ENCODE assay signal across 20 mouse cellular contexts in genomic region chr7:64050826-64051401, GRCm38 (mm10).
DNase-seq lines count a peak whose midpoint lies in the region; ATAC-seq lines count a peak whose summit lies in the region.
"Had no signal": no experiment of that assay in that cellular context is flagged by ENCODE, and none has a peak within 500 bp of the region (broad histone marks: within the 10 kb centered on the region; RNA-seq: fewer than 3 reads in every experiment).

No protein-coding gene starts in this region.

- H3K4me1 ChIP-seq in limb, embryonic 15.5 days, result peaks cover 28% of the 10 kb centered on the region
- H3K4me1 ChIP-seq in limb, embryonic 10.5 days, result peaks cover 14% of the 10 kb centered on the region
- peaks cover 82% of the 10 kb centered on the region for H3K4me1 ChIP-seq in liver, embryonic 13.5 days (replicated peaks)

- H3K27ac ChIP-seq in limb, embryonic 15.5 days, result peak overlapping the region; percentile 1; the same call in 1 of the 2 replicates
- H3K27ac ChIP-seq in limb, embryonic 10.5 days, result no peak overlapping the region
- H3K27ac ChIP-seq in liver, embryonic 13.5 days, result peak overlapping the region; percentile 99
- H3K27ac ChIP-seq: embryonic facial prominence, embryonic 13.5 days; hindbrain, postnatal 0 days; kidney, embryonic 15.5 days; limb, embryonic 13.5 days; macrophage had no signal

- no peaks in the 10 kb centered on the region for H3K9me3 ChIP-seq in limb, embryonic 15.5 days
- H3K9me3 ChIP-seq in limb, embryonic 10.5 days (replicated peaks), result no peaks in the 10 kb centered on the region
- no peaks in the 10 kb centered on the region for H3K9me3 ChIP-seq in liver, embryonic 13.5 days (replicated peaks)
- H3K9me3 ChIP-seq: embryonic facial prominence, embryonic 13.5 days; kidney, embryonic 15.5 days; limb, embryonic 13.5 days had no signal

- no peaks in the 10 kb centered on the region for H3K27me3 ChIP-seq in limb, embryonic 15.5 days
- H3K27me3 ChIP-seq in limb, embryonic 10.5 days (ENCODE audit: low read depth, poor library complexity, severe bottlenecking), result no peaks in the 10 kb centered on the region
- H3K27me3 ChIP-seq in liver, embryonic 13.5 days, result no peaks in the 10 kb centered on the region
- H3K27me3 ChIP-seq: embryonic facial prominence, embryonic 13.5 days; kidney, embryonic 15.5 days; limb, embryonic 13.5 days had no signal

- H3K4me3 ChIP-seq in limb, embryonic 15.5 days, result no peak overlapping the region
- H3K4me3 ChIP-seq in limb, embryonic 10.5 days, result no peak overlapping the region
- H3K4me3 ChIP-seq in liver, embryonic 13.5 days (replicated peaks), result no peak overlapping the region
- H3K4me3 ChIP-seq: embryonic facial prominence, embryonic 13.5 days; kidney, embryonic 15.5 days; limb, embryonic 13.5 days had no signal

- 78% methylated on average over 3 of the region's 3 CpGs for WGBS in limb, embryonic 15.5 days
- WGBS in limb, embryonic 10.5 days, result 89% methylated on average over 3 of the region's 3 CpGs
- WGBS in liver, embryonic 13.5 days (ENCODE audit: insufficient replicate concordance), result 48% methylated on average over 3 of the region's 3 CpGs

- no peak for DNase-seq in limb, embryonic 10.5 days (ENCODE audit: low spot score)
- peak; percentile 62 for DNase-seq in gonadal fat pad, adult 2 months (ENCODE audit: low read depth)
- no peak for DNase-seq in liver, embryonic 13.5 days
- no peak for DNase-seq in kidney, postnatal 36 days
- DNase-seq in spleen, postnatal 36 days (ENCODE audit: low spot score in 2 of 2), result no peak
- DNase-seq in frontal cortex, postnatal 14 days (ENCODE audit: low spot score in 2 of 2), result no peak
- DNase-seq: cerebellum, adult 18-20 months; thymus, postnatal 25 days had no signal

- H3K9ac ChIP-seq in limb, embryonic 15.5 days, result no peak overlapping the region
- peak overlapping the region; percentile 80 for H3K9ac ChIP-seq in liver, embryonic 13.5 days
- H3K9ac ChIP-seq: embryonic facial prominence, embryonic 13.5 days; kidney, embryonic 15.5 days; limb, embryonic 13.5 days had no signal

- no peak overlapping the region for H3K4me2 ChIP-seq in limb, embryonic 15.5 days
- H3K4me2 ChIP-seq in liver, embryonic 13.5 days, result no peak overlapping the region
- H3K4me2 ChIP-seq: embryonic facial prominence, embryonic 13.5 days; heart, embryonic 11.5 days; kidney, embryonic 15.5 days; limb, embryonic 13.5 days; midbrain, embryonic 11.5 days had no signal

- no peak for ATAC-seq in limb, embryonic 15.5 days (ENCODE audit: insufficient number of reproducible peaks, low FRiP score, low TSS enrichment, low read depth)
- no peak for ATAC-seq in liver, embryonic 13.5 days (ENCODE audit: low read depth)
- ATAC-seq in megakaryocyte progenitor cell, adult 5-6 weeks (replicated peaks; ENCODE audit: poor library complexity), result peak; percentile 9; the same call in 1 of the 2 replicates
- ATAC-seq: activated CD4-positive, CD25-positive, alpha-beta regulatory T cell, adult 4 months; forebrain, embryonic 14.5 days; hindbrain, postnatal 0 days; intestine, postnatal 0 days had no signal

- no peaks in the 10 kb centered on the region for H3K36me3 ChIP-seq in limb, embryonic 15.5 days
- H3K36me3 ChIP-seq in limb, embryonic 10.5 days, result no peaks in the 10 kb centered on the region
- H3K36me3 ChIP-seq in liver, embryonic 13.5 days, result no peaks in the 10 kb centered on the region
- H3K36me3 ChIP-seq: embryonic facial prominence, embryonic 13.5 days; kidney, embryonic 15.5 days; limb, embryonic 13.5 days had no signal
